Mouse (Mus musculus) limb, embryonic 11.5 days (tissue): ENCODE measurements around the gene Pced1b. TPM values are rescaled to one million over a fixed set of nuclear protein-coding genes. Genes with fewer than 3 reads are reported as not detected.

Experiments used
- ATAC-seq: fragments of 200-750 bp; cut with Nextera tagmentation; 2 replicates; pipeline ENCODE4 v1.8.0; 2017; ENCODE audit warnings: low read depth; ENCODE audit not compliant: insufficient number of reproducible peaks, low FRiP score, low TSS enrichment
- DNase-seq: peaks from one replicate; pipeline ENCODE4 v3.0.0-alpha.2; 2015; ENCODE audit warnings: low spot score
- H3K27ac ChIP-seq: fragments of 300-500 bp; sonication (generic); replicated peaks from 2 replicates; pipeline ENCODE4 v1.5.1; 2014; ENCODE audit warnings: low read depth, mild to moderate bottlenecking, low read length
- H3K27me3 ChIP-seq: fragments of 300-500 bp; sonication (generic); 2 replicates; pipeline ENCODE4 v1.6.1; 2014; ENCODE audit warnings: mild to moderate bottlenecking, low read length, mixed read lengths; ENCODE audit not compliant: control insufficient read depth, insufficient read depth
- H3K36me3 ChIP-seq: fragments of 300-500 bp; sonication (generic); 2 replicates; pipeline ENCODE4 v1.6.1; 2014; ENCODE audit warnings: mild to moderate bottlenecking, low read length, moderate library complexity, mixed read lengths; ENCODE audit not compliant: control insufficient read depth, insufficient read depth
- H3K4me1 ChIP-seq: fragments of 300-500 bp; sonication (generic); 2 replicates; pipeline ENCODE4 v1.6.1; 2014; ENCODE audit warnings: low read length, mixed read lengths; ENCODE audit not compliant: control insufficient read depth, insufficient read depth
- H3K4me2 ChIP-seq: fragments of 300-500 bp; sonication (generic); 2 replicates; pipeline ENCODE4 v1.6.1; 2014; ENCODE audit warnings: low read depth, mild to moderate bottlenecking, moderate library complexity; ENCODE audit not compliant: severe bottlenecking
- H3K4me3 ChIP-seq: fragments of 300-500 bp; sonication (generic); 2 replicates; pipeline ENCODE4 v1.5.1; 2014; ENCODE audit warnings: low read depth, low read length
- H3K9ac ChIP-seq: fragments of 300-500 bp; sonication (generic); 2 replicates; pipeline ENCODE4 v1.6.1; 2014; ENCODE audit warnings: mild to moderate bottlenecking, low read length
- H3K9me3 ChIP-seq: fragments of 300-500 bp; sonication (generic); 2 replicates; pipeline ENCODE4 v1.6.1; 2016; ENCODE audit warnings: low read length; ENCODE audit not compliant: control insufficient read depth
- WGBS: fragments of 180-500 bp; shearing (Covaris S2); extraction: QIAGEN DNeasy Blood & Tissue Kit; methylation state at CpG from one replicate; pipeline ENCODE4 v1.1.7; 2014; 5-methylcytosine and 5-hydroxymethylcytosine counted together
- polyA plus RNA-seq: library from polyadenylated mRNA; unstranded; fragments of >200 nt; fragmentation: Nextera tagmentation; extraction: Ambion mirVana; gene quantifications from 2 replicates; pipeline ENCODE4 v1.2.1, GENCODE M21; 2014

Pced1b gene
- polyA plus RNA-seq, 1 experiment from 2014 or later: 4.2 TPM

- H3K9ac ChIP-seq: no peak overlapping the region
- no peaks in the 10 kb centered on the region for H3K36me3 ChIP-seq
- H3K9me3 ChIP-seq: no peaks in the 10 kb centered on the region
- no peak overlapping the region for H3K4me3 ChIP-seq
- no peaks in the 10 kb centered on the region for H3K27me3 ChIP-seq
- H3K4me2 ChIP-seq: no peak overlapping the region
- WGBS: 94% methylated on average over 6 of the region's 6 CpGs
- no peak for DNase-seq
- no peak for ATAC-seq
- no peak overlapping the region for H3K27ac ChIP-seq
- no peaks in the 10 kb centered on the region for H3K4me1 ChIP-seq
Observed at GRCm38 (mm10) chr15:97387793-97388192, 140.9 kb downstream of the Pced1b start.

DNA sequence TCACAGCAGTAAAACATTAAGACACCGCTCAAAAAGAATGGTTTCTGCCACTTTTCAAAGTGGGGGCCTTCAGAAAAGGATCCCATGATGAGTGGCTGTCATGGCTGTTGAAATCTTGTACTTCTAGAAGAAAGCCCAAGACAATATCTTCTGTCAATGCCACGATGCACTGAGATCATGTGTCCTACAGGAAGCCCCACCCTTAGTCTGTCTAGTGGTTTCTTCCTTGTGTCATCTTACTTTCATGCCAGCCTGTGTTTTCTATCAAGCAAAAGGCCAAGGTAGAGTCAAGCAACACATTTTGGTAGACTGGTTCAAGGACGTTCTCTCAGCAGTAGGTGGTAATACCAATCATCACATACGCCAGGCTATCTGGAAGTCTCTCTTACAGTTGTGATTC is 142.7 kb downstream of the Pced1b start:
- Histone ChIP-seq H3K27ac (no peak overlapping the region), H3K9me3 (no peaks in the 10 kb centered on the region), H3K4me3 (no peak overlapping the region), H3K4me1 (no peaks in the 10 kb centered on the region), H3K4me2 (no peak overlapping the region), H3K27me3 (no peaks in the 10 kb centered on the region), H3K9ac (no peak overlapping the region), H3K36me3 (no peaks in the 10 kb centered on the region)
- ATAC-seq (no peak), DNase-seq (no peak)
- 93% methylated on average over 4 of the region's 4 CpGs for WGBS

GRCm38 (mm10) chr15:97390778-97391177 is 143.9 kb downstream of the Pced1b start:
- ATAC-seq (no peak), DNase-seq (no peak)
- Histone ChIP-seq H3K36me3 (no peaks in the 10 kb centered on the region), H3K9ac (no peak overlapping the region), H3K4me1 (no peaks in the 10 kb centered on the region), H3K27me3 (no peaks in the 10 kb centered on the region), H3K9me3 (no peaks in the 10 kb centered on the region), H3K4me2 (no peak overlapping the region), H3K4me3 (no peak overlapping the region), H3K27ac (no peak overlapping the region)
- WGBS: 96% methylated on average over 2 of the region's 2 CpGs

DNA sequence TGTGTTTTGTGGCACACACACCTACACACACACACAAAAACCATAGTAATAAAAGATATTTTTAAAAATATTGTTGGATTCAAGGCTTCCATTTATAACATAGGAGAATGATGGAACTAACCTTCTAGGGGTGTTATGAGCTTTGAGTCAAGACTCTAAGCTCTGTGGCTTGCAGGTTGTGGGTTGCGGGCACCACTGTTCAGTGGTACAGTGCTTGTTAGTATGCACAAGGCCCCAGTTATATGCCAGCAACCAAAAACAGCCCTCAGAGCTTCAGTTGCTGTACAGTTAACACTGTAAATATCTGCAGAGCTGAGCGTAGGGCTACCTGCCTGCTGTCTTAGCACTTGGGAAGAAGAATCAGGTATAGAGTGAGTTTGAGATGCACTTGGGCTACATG is 144.5 kb downstream of the Pced1b start:
- Histone ChIP-seq H3K4me2 (no peak overlapping the region), H3K27me3 (no peaks in the 10 kb centered on the region), H3K9ac (no peak overlapping the region), H3K9me3 (no peaks in the 10 kb centered on the region), H3K27ac (no peak overlapping the region), H3K4me3 (no peak overlapping the region), H3K4me1 (no peaks in the 10 kb centered on the region), H3K36me3 (no peaks in the 10 kb centered on the region)
- DNase-seq (no peak), ATAC-seq (no peak)
- WGBS: 95% methylated on average over 2 of the region's 2 CpGs

GRCm38 (mm10) chr15:97394561-97394960 is 147.7 kb downstream of the Pced1b start:
- H3K9ac ChIP-seq: no peak overlapping the region
- H3K27ac ChIP-seq: no peak overlapping the region
- no peaks in the 10 kb centered on the region for H3K36me3 ChIP-seq
- 88% methylated on average over 12 of the region's 12 CpGs for WGBS
- no peak overlapping the region for H3K4me3 ChIP-seq
- H3K4me1 ChIP-seq: no peaks in the 10 kb centered on the region
- no peak overlapping the region for H3K4me2 ChIP-seq
- ATAC-seq (no peak), DNase-seq (no peak)
- no peaks in the 10 kb centered on the region for H3K27me3 ChIP-seq
- no peaks in the 10 kb centered on the region for H3K9me3 ChIP-seq

DNA sequence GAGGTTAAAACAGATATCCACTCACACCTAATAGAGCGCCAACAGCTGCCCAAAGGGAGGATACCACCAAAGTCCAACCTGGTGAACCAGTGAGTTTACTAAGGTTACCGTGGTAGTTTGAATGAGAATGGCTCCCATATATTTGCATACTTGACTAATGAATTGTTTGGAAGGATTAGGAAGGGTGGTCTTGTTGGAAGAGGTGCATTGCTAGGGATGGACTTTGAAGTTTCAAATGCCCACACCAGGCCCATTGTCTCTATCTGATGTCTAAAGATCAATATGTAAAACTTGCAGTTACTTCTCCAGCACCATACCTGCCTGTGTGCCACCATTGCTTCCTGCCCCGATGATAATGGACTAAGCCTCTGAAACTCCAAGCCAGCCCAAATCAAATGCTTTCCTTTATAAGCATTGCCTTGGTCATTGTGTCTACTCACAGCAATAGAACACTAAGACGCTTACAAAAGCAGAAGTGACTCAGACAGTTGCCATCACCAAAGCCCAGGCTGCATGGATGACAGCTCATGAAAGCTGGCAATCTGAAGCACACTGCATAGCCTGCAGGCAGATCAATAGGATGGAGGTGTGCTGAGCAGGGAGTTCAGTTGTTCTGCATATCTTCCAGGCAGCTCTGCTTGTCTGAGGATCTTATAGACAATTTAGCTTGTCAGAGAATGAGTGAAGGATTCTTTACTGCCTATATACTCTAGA is 149.8 kb downstream of the Pced1b start:
- no peak overlapping the region for H3K4me3 ChIP-seq
- H3K36me3 ChIP-seq: no peaks in the 10 kb centered on the region
- WGBS: 90% methylated on average over 4 of the region's 4 CpGs
- H3K27me3 ChIP-seq: no peaks in the 10 kb centered on the region
- H3K9me3 ChIP-seq: no peaks in the 10 kb centered on the region
- H3K27ac ChIP-seq: no peak overlapping the region
- ATAC-seq (no peak), DNase-seq (no peak)
- H3K4me1 ChIP-seq: no peaks in the 10 kb centered on the region
- no peak overlapping the region for H3K4me2 ChIP-seq
- H3K9ac ChIP-seq: no peak overlapping the region

DNA sequence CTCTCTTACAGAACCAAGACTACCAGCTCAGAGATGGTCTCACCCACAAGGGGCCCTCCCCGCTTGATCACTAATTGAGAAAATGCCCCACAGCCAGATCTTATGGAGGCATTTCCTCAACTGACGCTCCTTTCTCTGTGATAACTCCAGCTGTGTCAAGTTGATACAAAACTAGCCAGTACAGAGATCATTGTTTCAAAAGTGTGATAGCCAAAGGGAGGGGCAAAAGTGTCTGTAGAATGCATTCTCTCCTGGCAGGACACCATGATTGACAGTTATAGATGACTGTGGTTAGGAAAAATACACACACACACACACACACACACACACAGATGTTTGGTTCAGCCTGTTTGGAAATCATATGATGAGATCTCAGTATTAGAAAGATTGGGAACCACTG is 150.9 kb downstream of the Pced1b start:
- H3K27me3 ChIP-seq: no peaks in the 10 kb centered on the region
- no peaks in the 10 kb centered on the region for H3K4me1 ChIP-seq
- no peaks in the 10 kb centered on the region for H3K36me3 ChIP-seq
- no peak overlapping the region for H3K4me2 ChIP-seq
- H3K27ac ChIP-seq: no peak overlapping the region
- H3K9me3 ChIP-seq: no peaks in the 10 kb centered on the region
- no peak overlapping the region for H3K9ac ChIP-seq
- 83% methylated on average over 2 of the region's 2 CpGs for WGBS
- DNase-seq: no peak
- H3K4me3 ChIP-seq: no peak overlapping the region
- no peak for ATAC-seq

GRCm38 (mm10) chr15:97400866-97401265 is 154.0 kb downstream of the Pced1b start:
- H3K9ac ChIP-seq: no peak overlapping the region
- no peaks in the 10 kb centered on the region for H3K4me1 ChIP-seq
- 89% methylated on average over 6 of the region's 6 CpGs for WGBS
- no peaks in the 10 kb centered on the region for H3K27me3 ChIP-seq
- H3K27ac ChIP-seq: no peak overlapping the region
- no peak overlapping the region for H3K4me3 ChIP-seq
- H3K9me3 ChIP-seq: no peaks in the 10 kb centered on the region
- H3K36me3 ChIP-seq: no peaks in the 10 kb centered on the region
- H3K4me2 ChIP-seq: no peak overlapping the region
- no peak for DNase-seq
- no peak for ATAC-seq

DNA sequence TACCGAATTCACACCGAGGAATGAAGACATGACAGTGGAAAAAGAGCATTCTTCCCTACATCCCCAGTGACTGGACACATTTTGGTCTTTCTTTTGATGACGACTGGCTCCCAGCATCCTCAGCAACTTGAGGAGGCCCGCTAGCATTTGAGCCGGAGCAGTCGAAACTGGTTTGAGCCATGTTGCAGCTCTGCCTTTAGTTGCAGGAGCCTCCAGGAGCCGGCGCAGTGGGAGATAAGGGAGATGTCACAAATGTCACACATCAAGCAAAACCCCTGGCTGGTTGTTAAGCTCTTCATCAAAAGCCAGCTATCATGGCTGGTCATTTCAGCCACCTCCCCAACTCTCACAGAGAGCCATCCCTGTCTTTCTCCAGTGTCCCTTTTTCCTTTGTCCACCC is 157.6 kb downstream of the Pced1b start:
- Histone ChIP-seq H3K4me2 (no peak overlapping the region), H3K4me1 (no peaks in the 10 kb centered on the region), H3K9me3 (no peaks in the 10 kb centered on the region), H3K4me3 (no peak overlapping the region), H3K36me3 (no peaks in the 10 kb centered on the region), H3K27ac (no peak overlapping the region), H3K27me3 (no peaks in the 10 kb centered on the region), H3K9ac (no peak overlapping the region)
- ATAC-seq (no peak), DNase-seq (no peak)
- 82% methylated on average over 8 of the region's 8 CpGs for WGBS
